In the genomic region with DNA sequence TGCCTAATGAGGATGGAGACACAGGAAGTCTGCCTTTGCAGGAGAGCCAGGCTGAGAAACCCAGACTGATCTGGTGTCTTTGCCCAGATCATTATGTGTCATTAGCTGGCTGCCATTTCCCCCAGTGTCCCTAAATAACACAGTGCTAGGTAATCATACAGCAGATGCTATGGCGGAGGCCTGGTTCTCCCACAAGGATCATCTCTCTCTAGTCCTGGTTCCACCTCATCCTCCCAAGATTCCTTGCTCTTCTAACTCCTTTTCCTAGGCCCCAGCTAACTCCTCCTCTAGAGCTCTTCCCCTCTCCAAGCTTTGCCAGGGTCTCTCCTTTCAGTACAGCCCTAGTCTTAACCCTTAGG, we compare ENCODE assay signal across 9 mouse cellular contexts. TPM values are rescaled to one million over a fixed set of nuclear protein-coding genes. Genes with fewer than 3 reads are reported as not detected.
A peak's percentile ranks its signal among the peaks of the same experiment; 100 is the strongest.
DNase-seq lines count a peak whose midpoint lies in the region; ATAC-seq lines count a peak whose summit lies in the region.
"Had no signal": no experiment of that assay in that cellular context is flagged by ENCODE, and none has a peak within 500 bp of the region (broad histone marks: within the 10 kb centered on the region; RNA-seq: fewer than 3 reads in every experiment).

No protein-coding gene starts in this region.

- peak overlapping the region; percentile 91; the same call in 1 of the 2 replicates for H3K4me2 ChIP-seq in kidney, embryonic 14.5 days (replicated peaks; ENCODE audit: low read depth, low read length)
- H3K4me2 ChIP-seq in hindbrain, embryonic 14.5 days (replicated peaks) = peak overlapping the region; percentile 75
- H3K4me2 ChIP-seq in midbrain, embryonic 13.5 days (replicated peaks) = peak overlapping the region; percentile 71

- no peak for ATAC-seq in kidney, embryonic 14.5 days (ENCODE audit: low FRiP score, low TSS enrichment)
- ATAC-seq in hindbrain, embryonic 14.5 days (ENCODE audit: low FRiP score) = peak; percentile 4; the same call in 1 of the 2 replicates
- no peak for ATAC-seq in midbrain, embryonic 13.5 days

- peak overlapping the region; percentile 49 for H3K4me3 ChIP-seq in kidney, embryonic 14.5 days (ENCODE audit: low read length)
- H3K4me3 ChIP-seq in embryonic facial prominence, embryonic 10.5 days = peak overlapping the region; percentile 68
- no peak overlapping the region for H3K4me3 ChIP-seq in hindbrain, embryonic 14.5 days (replicated peaks; ENCODE audit: low read length)
- H3K4me3 ChIP-seq in midbrain, embryonic 13.5 days (replicated peaks) = peak overlapping the region; percentile 38

- H3K9ac ChIP-seq in kidney, embryonic 14.5 days (ENCODE audit: low read depth, low read length) = peak overlapping the region; percentile 35; the same call in 1 of the 2 replicates
- peak overlapping the region; percentile 55; the same call in 1 of the 2 replicates for H3K9ac ChIP-seq in hindbrain, embryonic 14.5 days
- H3K9ac ChIP-seq in midbrain, embryonic 13.5 days (replicated peaks) = no peak overlapping the region; the same call in 1 of the 2 replicates

- intact Hi-C loops in gastrocnemius, postnatal 14 days (cut with DNase I; ENCODE audit: low total_unique reads) = loop anchor here (5.0 kb wide), 1 partner anchor 54 kb away; no protein-coding TSS in a partner anchor

- DNase-seq in kidney, adult 8-10 months = no peak
- no peak for DNase-seq in embryonic facial prominence, embryonic 10.5 days (ENCODE audit: low spot score)
- no peak for DNase-seq in hindbrain, embryonic 14.5 days (ENCODE audit: low spot score)
- no peak for DNase-seq in gastrocnemius, postnatal 14 days
- no peak for DNase-seq in cerebellum, adult 11 months
- no peak for DNase-seq in adrenal gland, adult 18-20 months (ENCODE audit: low spot score in 2 of 2)

- peaks cover 3% of the 10 kb centered on the region; the same call in 1 of the 2 replicates for H3K4me1 ChIP-seq in kidney, embryonic 14.5 days (ENCODE audit: control insufficient read depth, insufficient read depth, low read length)
- H3K4me1 ChIP-seq in embryonic facial prominence, embryonic 10.5 days = peaks cover 22% of the 10 kb centered on the region
- H3K4me1 ChIP-seq in hindbrain, embryonic 14.5 days (replicated peaks; ENCODE audit: control insufficient read depth, insufficient read depth, low read length) = peaks cover 18% of the 10 kb centered on the region; the same call in 1 of the 2 replicates
- H3K4me1 ChIP-seq in midbrain, embryonic 13.5 days (replicated peaks) = peaks cover 12% of the 10 kb centered on the region

- no peaks in the 10 kb centered on the region for H3K27me3 ChIP-seq in kidney, embryonic 14.5 days (ENCODE audit: control insufficient read depth, insufficient read depth, low read length)
- H3K27me3 ChIP-seq in embryonic facial prominence, embryonic 10.5 days (replicated peaks; ENCODE audit: low read depth, poor library complexity, severe bottlenecking) = peaks cover 21% of the 10 kb centered on the region
- H3K27me3 ChIP-seq in hindbrain, embryonic 14.5 days (ENCODE audit: control insufficient read depth, insufficient read depth, low read length) = no peaks in the 10 kb centered on the region
- H3K27me3 ChIP-seq in midbrain, embryonic 13.5 days = peaks cover 5% of the 10 kb centered on the region; the same call in 1 of the 2 replicates

- H3K36me3 ChIP-seq in kidney, embryonic 14.5 days (ENCODE audit: control insufficient read depth, insufficient read depth, low read length) = no peaks in the 10 kb centered on the region
- peaks cover 19% of the 10 kb centered on the region for H3K36me3 ChIP-seq in embryonic facial prominence, embryonic 10.5 days (replicated peaks)
- H3K36me3 ChIP-seq in hindbrain, embryonic 14.5 days (replicated peaks; ENCODE audit: control insufficient read depth, insufficient read depth) = peaks cover 60% of the 10 kb centered on the region
- H3K36me3 ChIP-seq in midbrain, embryonic 13.5 days = peaks cover 61% of the 10 kb centered on the region

- 63% methylated on average over 1 of the region's 1 CpGs for WGBS in kidney, embryonic 14.5 days
- 38% methylated on average over 1 of the region's 1 CpGs for WGBS in embryonic facial prominence, embryonic 10.5 days
- WGBS in hindbrain, embryonic 14.5 days = 63% methylated on average over 1 of the region's 1 CpGs
- 64% methylated on average over 1 of the region's 1 CpGs for WGBS in midbrain, embryonic 13.5 days

- H3K27ac ChIP-seq in kidney, embryonic 14.5 days (ENCODE audit: low read depth, low read length) = peak overlapping the region; percentile 56; the same call in 1 of the 2 replicates
- peak overlapping the region; percentile 59 for H3K27ac ChIP-seq in embryonic facial prominence, embryonic 10.5 days (replicated peaks)
- H3K27ac ChIP-seq in hindbrain, embryonic 14.5 days = no peak overlapping the region
- no peak overlapping the region for H3K27ac ChIP-seq in midbrain, embryonic 13.5 days

- H3K9me3 ChIP-seq in kidney, embryonic 14.5 days (ENCODE audit: control insufficient read depth, low read length) = no peaks in the 10 kb centered on the region
- no peaks in the 10 kb centered on the region for H3K9me3 ChIP-seq in embryonic facial prominence, embryonic 10.5 days
- no peaks in the 10 kb centered on the region for H3K9me3 ChIP-seq in hindbrain, embryonic 14.5 days (ENCODE audit: control insufficient read depth, low read length)
- no peaks in the 10 kb centered on the region for H3K9me3 ChIP-seq in midbrain, embryonic 13.5 days

RNA-seq across cellular contexts. Expression of gene Pomc, which starts 26.2 kb away (rescaled TPM):
- polyA plus RNA-seq in kidney, embryonic 14.5 days (2014; fragmentation: Nextera tagmentation; extraction: Ambion mirVana) = 3.6 and 4.8 TPM in 2 replicates
- polyA plus RNA-seq in embryonic facial prominence, embryonic 10.5 days (2016; fragmentation: Nextera tagmentation; extraction: Ambion mirVana) = 6.3 and 17.0 TPM in 2 replicates
- 3.3 and 3.9 TPM in 2 replicates for polyA plus RNA-seq in hindbrain, embryonic 14.5 days (2014; fragmentation: Nextera tagmentation; extraction: Ambion mirVana)
- 9.3 and 12.8 TPM in 2 replicates for polyA plus RNA-seq in midbrain, embryonic 13.5 days (2015; fragmentation: Nextera tagmentation; extraction: Ambion mirVana)
- total RNA-seq in gastrocnemius, postnatal 14 days (2021) = under 1 TPM; 0.29 to 0.31 TPM
- total RNA-seq in adrenal gland, adult 18-20 months (2021) = under 1 TPM; 0.58 to 0.70 TPM
- polyA plus RNA-seq: Patski had no signal

RNA-seq across cellular contexts. Expression of gene Efr3b, which starts 57.7 kb away (rescaled TPM):
- 2.3 and 3.1 TPM in 2 replicates for polyA plus RNA-seq in kidney, embryonic 14.5 days (2014; fragmentation: Nextera tagmentation; extraction: Ambion mirVana)
- 7.3 and 8.4 TPM in 2 replicates for polyA plus RNA-seq in embryonic facial prominence, embryonic 10.5 days (2016; fragmentation: Nextera tagmentation; extraction: Ambion mirVana)
- polyA plus RNA-seq in hindbrain, embryonic 14.5 days (2014; fragmentation: Nextera tagmentation; extraction: Ambion mirVana) = 35.9 and 36.7 TPM in 2 replicates
- polyA plus RNA-seq in midbrain, embryonic 13.5 days (2015; fragmentation: Nextera tagmentation; extraction: Ambion mirVana) = 37.9 and 41.5 TPM in 2 replicates
- total RNA-seq in gastrocnemius, postnatal 14 days (2021) = 1 to 10 TPM; 3.1 to 4.4 TPM
- 1 to 10 TPM; 2.7 to 7.0 TPM for total RNA-seq in adrenal gland, adult 18-20 months (2021)

Comparison
In these comparisons a context has a peak if more than half of its experiments do, and no peak if none do; other contexts are left out.
1. H3K27ac ChIP-seq: peak in kidney, embryonic 14.5 days (single experiment) and embryonic facial prominence, embryonic 10.5 days (single experiment); none in hindbrain, embryonic 14.5 days (single experiment) and midbrain, embryonic 13.5 days (single experiment).
2. Peak in every context shown above with its lines, with median percentiles within 50 percentile points of each other: H3K4me2 ChIP-seq.